Mouse (Mus musculus) small intestine, adult 2 months (tissue): ENCODE measurements around the gene Prkcg. TPM values are rescaled to one million over a fixed set of nuclear protein-coding genes. Genes with fewer than 3 reads are reported as not detected.
"Not testable (repeated sequence)": the region's sequence is repeated elsewhere in the genome, so short reads cannot be mapped to it uniquely, and the experiment has no call there.

Experiments used
- H3K27ac ChIP-seq: fragments of 200-500 bp; 2 replicates; pipeline ENCODE4 v1.5.1; 2012; ENCODE audit warnings: low read depth, low read length, control low read depth, inconsistent platforms; ENCODE audit not compliant: insufficient read depth
- H3K27me3 ChIP-seq: fragments of 200-500 bp; 2 replicates; pipeline ENCODE4 v1.6.1; 2012; ENCODE audit warnings: mild to moderate bottlenecking, moderate library complexity, low read length, inconsistent platforms; ENCODE audit not compliant: control insufficient read depth, insufficient read depth
- H3K36me3 ChIP-seq: fragments of 200-500 bp; 2 replicates; pipeline ENCODE4 v1.6.1; 2012; ENCODE audit warnings: mild to moderate bottlenecking, low read length, control low read depth, inconsistent platforms; ENCODE audit not compliant: control insufficient read depth, insufficient read depth
- H3K4me1 ChIP-seq: fragments of 200-500 bp; 2 replicates; pipeline ENCODE4 v1.6.1; 2012; ENCODE audit warnings: low read length, inconsistent platforms, mixed read lengths; ENCODE audit not compliant: control insufficient read depth, insufficient read depth, insufficient read length
- H3K4me3 ChIP-seq: fragments of 200-500 bp; 2 replicates; pipeline ENCODE4 v1.5.1; 2012; ENCODE audit warnings: low read depth, mild to moderate bottlenecking, control low read depth, inconsistent platforms, low read length, moderate library complexity
- CTCF ChIP-seq: fragments of 200-500 bp; IDR thresholded peaks from 2 replicates; pipeline ENCODE4 v1.5.1; 2012; ENCODE audit warnings: low read depth, mild to moderate bottlenecking, control low read depth, inconsistent platforms, low read length, moderate library complexity, mixed read lengths; ENCODE audit not compliant: insufficient replicate concordance, insufficient read length; ENCODE audit errors: extremely low read depth
- POLR2A ChIP-seq: fragments of 200-500 bp; IDR thresholded peaks from 2 replicates; pipeline ENCODE4 v1.6.1; 2012; ENCODE audit warnings: low read depth, mild to moderate bottlenecking, control low read depth, inconsistent platforms, low read length, moderate library complexity
- WGBS: fragments of 180-500 bp; shearing (Covaris S2); methylation state at CpG from one replicate; pipeline ENCODE4 v1.1.7; 2018; 5-methylcytosine and 5-hydroxymethylcytosine counted together
- polyA plus RNA-seq: library from polyadenylated mRNA; depleted of rRNA; stranded (reverse); fragments of >200 nt; gene quantifications from 2 replicates; pipeline ENCODE4 v1.2.3, GENCODE M21; 2012

Prkcg gene
- polyA plus RNA-seq, 1 experiment: 1.0 TPM

DNA sequence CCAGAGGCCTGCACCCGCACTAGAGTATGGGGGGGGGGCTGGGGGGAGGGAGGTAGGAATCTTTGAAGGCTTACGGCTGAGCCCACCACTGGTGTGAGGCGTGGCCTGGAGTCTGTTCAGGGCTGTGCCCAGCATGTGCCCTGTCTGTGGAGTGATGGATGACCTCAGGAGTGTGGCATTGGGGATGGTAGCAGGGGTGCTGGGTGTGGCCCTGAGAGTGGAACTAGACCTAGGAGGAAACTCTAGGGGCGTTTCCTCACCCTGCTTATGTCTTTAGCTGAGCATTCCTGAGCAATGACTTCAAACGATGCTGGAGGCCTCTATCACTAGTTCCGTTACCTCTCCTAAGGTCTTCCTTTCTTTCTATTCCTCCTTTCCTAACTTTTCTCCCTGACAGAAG is 2.2 kb downstream of the Prkcg start:
- Histone ChIP-seq H3K27ac (peak overlapping the region; percentile 67), H3K4me3 (peak overlapping the region; percentile 53), H3K27me3 (no peaks in the 10 kb centered on the region), H3K4me1 (peaks cover 31% of the 10 kb centered on the region), H3K36me3 (no peaks in the 10 kb centered on the region)
- 41% methylated on average over 6 of the region's 6 CpGs for WGBS
- TF ChIP-seq POLR2A: no peak
- TF ChIP-seq CTCF: no peak

DNA sequence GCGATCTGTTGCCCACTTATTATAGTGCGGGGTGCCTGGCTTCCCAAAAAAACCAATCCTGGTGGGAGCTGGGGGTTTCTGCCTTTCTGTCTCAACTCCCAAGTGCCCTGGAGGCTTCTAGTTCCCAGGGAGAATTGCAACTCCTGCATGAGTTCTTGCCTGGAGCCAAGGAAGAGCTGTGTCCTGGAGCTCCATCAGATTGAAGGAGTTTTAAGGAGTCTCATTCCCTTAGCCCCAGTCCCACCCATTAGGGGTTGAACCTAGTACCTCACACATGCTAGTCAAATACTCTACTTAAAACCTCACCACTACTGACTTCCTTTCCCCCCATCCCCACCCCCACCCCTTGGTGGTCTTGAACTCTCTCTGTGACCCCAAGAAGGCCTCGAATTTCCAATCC is 2.8 kb downstream of the Prkcg start:
- WGBS: 77% methylated on average over 3 of the region's 3 CpGs
- Histone ChIP-seq H3K36me3 (peaks cover 2% of the 10 kb centered on the region; the same call in 1 of the 2 replicates), H3K27ac (peak overlapping the region; percentile 67), H3K4me3 (peak overlapping the region; percentile 45), H3K27me3 (no peaks in the 10 kb centered on the region), H3K4me1 (peaks cover 34% of the 10 kb centered on the region)
- TF ChIP-seq CTCF (no peak), POLR2A (no peak)

DNA sequence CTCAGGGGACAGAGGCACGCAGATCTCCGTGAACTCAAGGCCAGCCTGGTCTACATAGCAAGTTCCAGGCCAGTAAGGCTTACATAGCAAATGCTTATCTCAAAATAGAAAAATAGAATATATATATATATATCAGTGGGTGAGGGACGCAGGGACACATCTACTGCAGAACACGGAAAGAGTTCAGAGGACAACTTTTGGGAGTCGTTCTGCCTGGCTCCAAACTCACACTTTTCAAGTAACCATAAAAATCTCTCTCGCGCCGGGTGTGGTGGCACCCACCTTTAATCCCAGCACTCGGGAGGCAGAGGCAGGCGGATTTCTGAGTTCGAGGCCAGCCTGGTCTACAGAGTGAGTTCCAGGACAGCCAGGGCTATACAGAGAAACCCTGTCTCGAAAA is 3.3 kb downstream of the Prkcg start:
- 0 out of 2 replicates have a peak overlapping the region, but pooled peaks have one; percentile 22 for H3K27ac ChIP-seq
- not testable (repeated sequence) for H3K27me3 ChIP-seq, H3K36me3 ChIP-seq
- peaks cover 33% of the 10 kb centered on the region for H3K4me1 ChIP-seq
- peak overlapping the region; percentile 72 for H3K4me3 ChIP-seq
- 37% methylated on average over 12 of the region's 12 CpGs for WGBS

DNA sequence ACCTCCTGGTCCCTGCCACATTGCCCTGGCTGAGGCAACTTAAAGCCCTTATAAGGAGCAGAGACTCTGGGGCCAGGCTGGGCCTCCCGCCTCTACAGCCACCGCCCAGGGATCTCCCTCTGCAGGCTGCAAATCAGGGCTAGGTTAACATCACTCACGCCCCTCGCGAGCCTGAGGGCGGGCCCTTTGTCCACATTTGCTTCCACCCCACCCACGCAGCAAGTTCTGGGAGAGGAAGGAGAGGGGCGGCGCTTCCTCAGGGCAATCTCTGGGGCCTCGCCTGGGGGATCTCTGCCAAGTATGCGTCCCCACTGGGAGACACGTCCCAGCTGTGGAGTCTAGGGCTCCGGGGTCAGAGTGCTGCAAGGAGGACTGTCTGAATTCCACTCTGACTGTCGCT is 3.8 kb downstream of the Prkcg start:
- TF ChIP-seq CTCF: no peak
- peak; percentile 47; the same call in 1 of the 2 replicates for TF ChIP-seq POLR2A
- peak overlapping the region; percentile 72 for H3K4me3 ChIP-seq
- peaks cover 12% of the 10 kb centered on the region for H3K36me3 ChIP-seq
- H3K27me3 ChIP-seq: no peaks in the 10 kb centered on the region
- under 1% methylated on average over 14 of the region's 14 CpGs for WGBS
- H3K27ac ChIP-seq: peak overlapping the region; percentile 70
- peaks cover 31% of the 10 kb centered on the region for H3K4me1 ChIP-seq

DNA sequence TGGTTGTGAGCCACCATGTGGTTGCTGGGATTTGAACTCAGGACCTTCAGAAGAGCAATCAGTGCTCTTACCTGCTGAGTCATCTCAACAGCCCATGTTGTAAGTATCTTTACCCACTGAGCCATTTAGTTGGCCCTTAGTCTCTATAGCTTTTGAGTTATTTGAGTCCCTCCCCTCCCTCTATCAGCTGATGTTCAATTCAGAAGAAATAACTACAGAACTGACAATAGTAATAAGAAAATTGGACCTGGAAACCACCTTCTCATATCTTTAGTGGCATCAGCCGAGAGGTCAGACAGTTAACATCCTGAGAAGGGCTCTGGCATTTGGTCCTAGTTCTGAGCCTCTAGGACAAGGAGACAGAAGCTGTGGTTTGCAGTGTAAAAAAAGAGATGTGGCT is 5.8 kb downstream of the Prkcg start:
- Histone ChIP-seq H3K36me3 (peaks cover 21% of the 10 kb centered on the region), H3K4me3 (no peak overlapping the region), H3K27ac (peak overlapping the region; percentile 68), H3K4me1 (peaks cover 29% of the 10 kb centered on the region), H3K27me3 (no peaks in the 10 kb centered on the region)
- TF ChIP-seq POLR2A: no peak
- TF ChIP-seq CTCF: no peak
- 69% methylated on average over 1 of the region's 1 CpGs for WGBS

DNA sequence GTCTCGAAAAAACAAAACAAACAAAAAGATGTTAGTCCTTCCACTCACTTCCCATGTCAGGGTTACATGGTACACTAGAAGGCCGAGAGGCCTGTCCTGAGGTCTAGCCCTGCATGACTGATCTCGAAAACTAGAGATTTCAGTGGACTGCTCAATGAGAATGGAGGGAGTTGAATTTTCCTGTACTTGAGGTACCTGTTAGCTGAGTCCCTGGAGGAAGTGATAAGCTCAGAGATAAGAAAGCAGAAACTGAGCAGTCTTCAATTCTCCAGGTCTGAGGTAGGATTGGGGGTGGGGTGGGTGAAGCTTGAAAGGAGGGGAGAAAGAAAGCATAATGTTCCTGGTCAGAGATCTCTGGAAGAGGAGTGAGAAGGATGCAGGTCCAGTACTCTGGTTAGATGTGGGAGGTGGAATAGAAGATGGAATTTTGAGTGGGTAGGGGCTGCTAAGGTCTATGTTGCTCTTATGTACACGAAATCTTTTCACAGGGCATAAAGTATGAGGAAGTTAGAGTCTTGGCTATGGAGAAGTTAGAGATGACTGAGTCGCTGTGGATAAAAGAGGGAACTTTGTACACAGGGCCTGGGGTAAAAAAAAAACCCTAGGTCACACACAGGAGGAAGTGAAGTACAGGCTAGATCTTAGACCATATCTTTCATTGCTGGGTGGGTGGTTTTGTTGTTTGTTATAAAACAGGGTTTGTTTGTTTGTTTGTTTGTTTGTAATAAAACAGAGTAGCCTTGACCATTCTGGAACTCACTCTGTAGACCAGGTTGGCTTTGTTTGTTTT is 6.5 kb downstream of the Prkcg start:
- peaks cover 21% of the 10 kb centered on the region for H3K36me3 ChIP-seq
- WGBS: 27% methylated on average over 5 of the region's 5 CpGs

DNA sequence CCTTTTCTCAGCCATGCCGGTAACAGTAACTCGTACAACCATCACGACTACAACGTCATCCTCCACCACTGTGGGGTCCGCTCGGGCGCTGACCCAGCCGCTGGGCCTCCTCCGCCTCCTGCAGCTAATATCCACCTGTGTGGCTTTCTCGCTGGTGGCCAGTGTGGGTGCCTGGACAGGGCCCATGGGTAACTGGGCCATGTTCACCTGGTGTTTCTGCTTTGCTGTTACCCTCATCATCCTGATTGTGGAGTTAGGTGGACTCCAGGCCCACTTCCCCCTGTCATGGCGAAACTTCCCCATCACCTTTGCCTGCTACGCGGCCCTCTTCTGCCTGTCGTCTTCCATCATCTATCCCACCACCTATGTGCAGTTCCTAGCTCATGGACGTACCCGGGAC is 7.7 kb downstream of the Prkcg start:
- no peak for TF ChIP-seq POLR2A
- no peak for TF ChIP-seq CTCF
- Histone ChIP-seq H3K4me3 (no peak overlapping the region), H3K27ac (no peak overlapping the region), H3K4me1 (peaks cover 16% of the 10 kb centered on the region), H3K36me3 (peaks cover 21% of the 10 kb centered on the region), H3K27me3 (no peaks in the 10 kb centered on the region)
- 93% methylated on average over 16 of the region's 16 CpGs for WGBS

More for the DNA sequence above, 6.5 kb downstream of the Prkcg start:
- H3K27ac ChIP-seq: peak overlapping the region; percentile 68
- peaks cover 24% of the 10 kb centered on the region for H3K4me1 ChIP-seq
- H3K27me3 ChIP-seq: no peaks in the 10 kb centered on the region
- no peak overlapping the region for H3K4me3 ChIP-seq
- TF ChIP-seq CTCF (no peak), POLR2A (no peak)

DNA sequence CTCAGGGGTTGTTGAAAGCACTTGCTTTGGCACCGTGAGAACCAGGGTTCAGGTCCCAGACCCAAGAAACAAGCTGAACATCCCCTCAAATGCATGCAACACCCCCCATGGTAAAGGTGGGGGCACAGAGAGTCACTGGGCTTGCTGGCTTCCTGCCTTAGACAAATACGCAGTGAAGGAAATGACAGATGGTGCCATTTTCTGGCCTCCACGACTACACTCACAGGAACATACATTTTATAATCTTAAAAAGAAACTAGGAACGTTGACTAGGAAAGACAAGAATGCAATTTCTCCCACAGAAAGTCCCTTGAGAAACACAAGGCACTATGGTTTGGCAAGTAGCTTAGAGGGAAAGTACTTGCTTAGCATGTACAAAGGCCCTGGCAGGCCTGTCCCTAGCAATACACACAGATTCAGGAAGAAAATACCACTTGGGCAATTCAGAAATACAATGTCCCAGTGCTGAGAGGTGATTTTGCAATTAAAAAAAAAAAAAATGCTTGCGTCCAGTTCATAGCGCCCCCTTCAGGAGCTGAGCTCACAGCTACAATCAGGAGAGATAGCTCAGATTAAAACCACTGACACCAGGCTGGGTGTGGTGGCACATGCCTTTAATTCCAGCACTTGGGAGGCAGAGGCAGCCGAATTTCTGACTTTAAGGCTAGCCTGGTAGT is 11.1 kb downstream of the Prkcg start:
- Histone ChIP-seq H3K4me3 (no peak overlapping the region), H3K4me1 (peaks cover 22% of the 10 kb centered on the region), H3K36me3 (peaks cover 21% of the 10 kb centered on the region), H3K27me3 (peaks cover 18% of the 10 kb centered on the region), H3K27ac (no peak overlapping the region)
- TF ChIP-seq CTCF: 0 out of 2 replicates have a peak, but pooled peaks have one; percentile 10
- TF ChIP-seq POLR2A: no peak
- 61% methylated on average over 7 of the region's 7 CpGs for WGBS
